Mouse (Mus musculus) E14TG2a.4 (cell line): ENCODE data around the gene Sox5.

ENCODE experiments used
- CTCF ChIP-seq: conservative IDR thresholded peaks from 2 replicates; pipeline ENCODE4 v1.5.1; 2014; ENCODE audit warnings: low read length
- NANOG ChIP-seq: IDR thresholded peaks from 2 replicates; pipeline ENCODE4 v1.6.1; 2014; ENCODE audit warnings: borderline replicate concordance, low read length, mixed read lengths
- POU5F1 ChIP-seq: IDR thresholded peaks from 2 replicates; pipeline ENCODE4 v1.6.1; 2014; ENCODE audit warnings: low read length, borderline replicate concordance

DNA sequence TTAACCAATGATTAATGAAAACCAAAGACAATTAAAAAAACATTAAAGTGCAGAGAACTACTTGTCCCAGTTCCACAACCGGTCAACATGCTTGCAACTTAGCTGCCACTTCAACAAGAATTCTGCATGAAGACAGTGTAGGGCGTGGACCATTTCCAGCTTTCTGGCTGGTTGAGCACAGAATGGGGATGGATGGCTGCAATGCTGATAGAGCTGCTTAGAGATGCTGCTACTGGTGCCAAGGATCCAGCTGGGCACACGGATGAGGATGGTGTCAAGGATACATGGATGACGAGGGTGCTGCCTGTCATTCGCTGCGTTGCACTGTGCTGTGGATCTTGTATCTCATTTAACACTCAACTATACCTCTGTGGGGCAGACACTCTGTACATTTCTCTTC lies 106.7 kb downstream of the Sox5 start:
- TF ChIP-seq CTCF (no peak), POU5F1 (no peak), NANOG (no peak)
